Mouse (Mus musculus) hindlimb bud, embryonic 11.5 days (tissue): ENCODE results near the gene Slc39a10.
"Not testable (repeated sequence)": the region's sequence is repeated elsewhere in the genome, so short reads cannot be mapped to it uniquely, and the experiment has no call there.

Source experiments
- DNase-seq: peaks from one replicate; pipeline ENCODE4 v3.0.0-alpha.2; 2012; ENCODE audit warnings: low read depth, low spot score; ENCODE audit errors: extremely low spot score

The Slc39a10 gene

DNA sequence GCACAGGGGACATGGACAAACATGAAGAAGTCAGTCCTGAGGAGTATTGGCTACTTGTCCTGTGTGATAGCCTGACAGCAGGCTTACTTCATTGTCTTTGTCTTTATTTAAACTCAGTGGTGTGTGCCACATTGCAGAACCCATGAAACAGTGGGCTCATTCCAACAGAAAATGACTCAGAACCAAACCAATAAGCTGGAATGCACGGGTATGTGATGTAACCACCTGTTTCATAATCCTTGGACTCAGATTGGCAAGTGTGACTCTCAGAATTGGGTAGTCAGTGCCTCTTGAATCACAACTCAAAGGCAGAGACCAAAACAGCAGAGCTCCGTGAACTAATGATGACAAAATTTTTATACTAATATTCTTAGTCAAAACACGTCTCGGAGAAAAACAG is 110.4 kb downstream of the Slc39a10 start:
- DNase-seq = not testable (repeated sequence)

DNA sequence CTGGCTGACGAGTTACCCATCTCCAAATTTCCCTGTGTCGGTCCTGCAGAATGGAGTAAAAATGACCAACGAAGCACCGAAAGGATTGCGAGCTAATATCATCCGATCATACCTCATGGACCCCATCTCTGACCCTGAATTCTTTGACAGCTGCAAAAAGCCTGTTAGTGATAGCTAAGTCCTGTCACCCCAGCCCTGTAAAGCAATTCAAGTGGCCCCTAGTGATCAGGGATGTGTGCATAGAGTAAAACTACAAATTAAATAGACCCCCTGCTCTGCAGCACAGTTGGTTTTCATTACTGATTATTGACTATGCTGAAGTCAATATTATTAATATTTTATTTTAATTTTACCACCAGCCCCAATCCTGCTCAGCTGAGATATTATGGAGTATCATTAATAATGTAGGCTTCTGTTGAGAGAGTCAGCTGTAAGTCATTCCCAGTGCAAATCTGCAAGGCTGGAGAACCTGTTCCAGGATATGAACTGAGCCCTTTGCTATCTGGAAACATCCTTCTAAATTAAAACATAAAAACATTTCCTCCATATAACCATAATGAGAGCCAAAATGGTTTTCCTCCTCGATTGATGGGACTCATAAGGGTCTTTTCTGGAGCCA is 122.5 kb downstream of the Slc39a10 start:
- DNase-seq = not testable (repeated sequence)

DNA sequence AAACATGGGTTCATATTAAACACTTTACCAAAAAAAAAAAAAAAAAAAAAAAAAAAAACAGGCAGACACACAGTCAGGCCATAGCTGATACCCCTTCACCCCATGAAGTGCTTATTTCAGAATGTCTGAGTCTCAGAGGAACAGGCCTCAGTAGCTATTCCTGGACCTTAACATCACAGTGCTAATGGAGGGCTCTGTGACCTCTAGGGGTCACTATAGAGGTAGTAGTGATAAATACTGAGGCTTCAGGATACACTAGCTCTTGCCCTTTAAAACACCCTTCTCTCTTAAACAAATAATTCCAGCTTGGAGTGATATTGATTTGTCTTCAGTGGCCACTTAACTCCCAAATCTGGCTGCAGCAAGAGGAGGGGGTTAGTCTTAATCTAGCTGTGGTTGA is 123.3 kb downstream of the Slc39a10 start:
- DNase-seq = not testable (repeated sequence)

DNA sequence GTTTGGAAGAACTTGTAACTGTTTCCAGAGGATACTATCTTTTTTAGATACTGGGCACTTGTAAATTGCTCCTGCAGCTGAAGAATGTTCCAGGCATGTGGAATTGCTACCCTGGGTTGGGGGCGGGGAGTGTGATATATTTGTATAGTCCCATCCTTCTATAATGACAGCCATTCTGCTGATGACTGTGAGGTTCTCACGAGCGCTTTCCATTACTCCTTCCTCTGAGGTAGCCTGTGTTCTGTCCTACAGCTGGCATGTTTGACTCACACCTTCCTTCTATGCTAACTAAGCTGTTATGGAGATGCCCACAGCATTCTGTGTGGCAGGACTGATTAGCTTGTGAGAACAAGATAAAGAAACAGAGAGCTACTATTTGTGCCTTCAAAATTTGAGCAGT is 128.1 kb downstream of the Slc39a10 start:
- not testable (repeated sequence) for DNase-seq
